Mouse (Mus musculus): ENCODE data around the gene Borcs5. TPM values are rescaled to one million over a fixed set of nuclear protein-coding genes. Genes with fewer than 3 reads are reported as not detected.

The Borcs5 gene
- polyA plus RNA-seq, 1 experiment from 2014 or later: 20.3 TPM

GRCm38 (mm10) chr6:134611896-134612295 is 27.4 kb upstream of the Borcs5 start:
- H3K4me3 ChIP-seq: no peak overlapping the region
- no peaks in the 10 kb centered on the region for H3K36me3 ChIP-seq
- no peak for DNase-seq (ENCODE audit: low spot score)
- no peaks in the 10 kb centered on the region for H3K9me3 ChIP-seq (replicated peaks)
- no peak overlapping the region for H3K27ac ChIP-seq (replicated peaks)
- H3K27me3 ChIP-seq (ENCODE audit: low read depth, poor library complexity, severe bottlenecking): no peaks in the 10 kb centered on the region
- no peaks in the 10 kb centered on the region; the same call in 1 of the 2 replicates for H3K4me1 ChIP-seq
- 78% methylated on average over 13 of the region's 13 CpGs for WGBS

DNA sequence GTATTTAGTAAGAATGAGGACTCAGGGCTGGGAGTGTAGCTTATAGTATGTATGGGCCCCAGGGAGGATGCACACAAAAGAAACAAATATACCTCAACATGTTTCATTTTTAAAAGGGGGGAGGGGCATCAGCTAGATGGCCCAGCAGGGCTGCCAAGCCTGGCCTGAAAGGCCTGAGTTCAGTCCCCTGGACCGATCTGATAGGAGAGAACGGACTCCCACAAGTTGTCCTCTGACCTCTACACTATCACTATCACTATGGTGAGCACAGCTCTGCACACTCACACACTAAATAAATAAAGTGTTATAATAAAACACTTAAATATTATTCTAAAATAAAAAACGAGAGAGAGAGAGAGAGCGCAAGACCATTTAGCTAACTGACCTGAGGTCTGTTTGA is 25.0 kb upstream of the Borcs5 start:
- H3K9me3 ChIP-seq (replicated peaks): no peaks in the 10 kb centered on the region
- H3K27me3 ChIP-seq (ENCODE audit: low read depth, poor library complexity, severe bottlenecking): no peaks in the 10 kb centered on the region
- DNase-seq (ENCODE audit: low spot score): no peak
- H3K4me3 ChIP-seq: no peak overlapping the region
- no peaks in the 10 kb centered on the region for H3K36me3 ChIP-seq
- no peak overlapping the region for H3K27ac ChIP-seq (replicated peaks)
- WGBS: 90% methylated on average over 4 of the region's 4 CpGs
- no peaks in the 10 kb centered on the region for H3K4me1 ChIP-seq

DNA sequence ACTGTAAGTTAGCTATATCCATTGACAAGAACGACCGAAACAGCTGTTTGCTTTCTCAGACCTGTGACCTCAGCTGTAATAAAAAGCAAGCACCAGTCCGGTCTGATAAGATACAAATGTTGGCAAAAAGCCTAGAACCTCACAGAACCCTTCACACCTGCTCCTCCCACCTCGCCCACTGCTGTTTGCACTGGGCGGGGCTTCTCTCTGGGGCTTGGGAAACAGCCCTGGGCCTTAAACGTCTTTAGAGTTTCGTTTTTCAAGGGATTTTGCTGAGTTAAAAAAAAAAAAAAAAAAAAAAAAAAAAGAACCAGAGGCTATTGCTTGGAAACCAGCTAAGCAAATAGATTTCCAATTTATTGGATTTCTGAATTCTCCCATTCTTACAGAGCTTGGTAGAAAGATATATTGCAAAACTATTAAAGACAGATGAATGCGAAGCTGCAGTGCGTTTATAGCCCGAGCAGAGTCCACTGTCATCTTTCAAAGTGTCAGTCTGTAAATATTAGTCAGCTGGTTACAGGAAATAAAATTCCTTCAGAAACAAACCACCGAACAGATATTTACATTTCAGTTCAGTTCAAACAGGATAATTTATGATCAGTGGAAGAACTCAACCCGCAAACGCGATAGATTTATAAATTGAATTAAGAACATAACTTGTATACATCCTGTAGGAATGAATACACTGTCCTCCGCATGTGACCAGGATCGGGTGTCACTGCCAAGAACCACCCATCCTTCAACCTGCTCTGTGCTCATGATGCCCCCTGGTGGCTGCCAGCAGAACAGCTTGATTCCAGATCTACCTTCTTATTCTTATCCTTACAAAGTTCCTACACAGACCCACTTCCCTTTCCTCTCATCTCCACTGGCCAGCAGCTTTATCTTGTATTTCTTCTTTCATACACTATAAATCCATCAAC is 24.3 kb upstream of the Borcs5 start:
- Histone ChIP-seq H3K27me3 (ENCODE audit: low read depth, poor library complexity, severe bottlenecking) (no peaks in the 10 kb centered on the region), H3K36me3 (no peaks in the 10 kb centered on the region), H3K27ac (replicated peaks) (no peak overlapping the region), H3K4me1 (no peaks in the 10 kb centered on the region), H3K4me3 (no peak overlapping the region), H3K9me3 (replicated peaks) (no peaks in the 10 kb centered on the region)
- peak; percentile 79 for DNase-seq (ENCODE audit: low spot score)
- 29% methylated on average over 16 of the region's 16 CpGs for WGBS

DNA sequence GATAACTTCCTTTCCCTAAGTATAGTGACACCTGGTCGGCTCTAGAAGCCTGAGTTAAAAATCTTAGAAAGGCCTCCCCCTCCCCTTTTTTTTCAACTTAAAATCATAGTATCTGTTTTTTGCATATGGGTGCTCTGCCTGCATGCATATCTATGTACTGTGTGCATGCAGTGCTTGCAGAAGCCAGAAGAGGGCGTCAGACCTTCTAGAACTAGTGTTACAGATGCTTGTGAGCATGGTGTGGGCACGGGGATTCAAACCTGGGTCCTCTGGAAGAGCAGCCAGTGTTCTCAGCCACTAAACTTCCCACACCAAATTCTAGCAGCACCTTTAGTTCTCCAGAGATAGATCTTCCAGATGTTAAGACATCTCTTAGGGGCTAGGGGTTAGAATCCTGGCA is 21.7 kb upstream of the Borcs5 start:
- no peaks in the 10 kb centered on the region for H3K27me3 ChIP-seq (ENCODE audit: low read depth, poor library complexity, severe bottlenecking)
- no peak overlapping the region for H3K4me3 ChIP-seq
- no peaks in the 10 kb centered on the region for H3K4me1 ChIP-seq
- no peaks in the 10 kb centered on the region for H3K9me3 ChIP-seq (replicated peaks)
- no peaks in the 10 kb centered on the region for H3K36me3 ChIP-seq
- no peak overlapping the region for H3K27ac ChIP-seq (replicated peaks)
- no peak for DNase-seq (ENCODE audit: low spot score)
- WGBS: 58% methylated on average over 3 of the region's 3 CpGs

DNA sequence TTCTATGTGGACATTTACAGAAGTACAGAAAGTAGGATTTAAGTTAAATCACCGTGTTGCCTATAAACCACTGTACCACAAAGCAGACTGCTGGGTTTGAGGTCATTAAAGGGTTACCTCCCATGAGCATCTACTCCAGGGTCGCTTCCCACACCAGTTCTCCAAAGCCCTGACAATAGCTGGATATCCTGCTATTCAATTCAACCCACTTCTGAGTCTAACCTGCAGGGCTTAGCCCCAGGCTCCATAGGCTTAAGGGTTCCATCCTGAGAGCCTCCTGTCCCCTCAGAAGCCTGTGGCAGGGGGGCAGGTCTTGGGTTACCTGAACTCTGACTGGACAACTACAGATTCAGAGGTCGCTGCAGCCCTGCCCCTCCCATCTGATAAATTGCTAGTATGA is 19.2 kb upstream of the Borcs5 start:
- Histone ChIP-seq H3K27me3 (ENCODE audit: low read depth, poor library complexity, severe bottlenecking) (no peaks in the 10 kb centered on the region), H3K4me1 (no peaks in the 10 kb centered on the region), H3K36me3 (no peaks in the 10 kb centered on the region), H3K9me3 (replicated peaks) (no peaks in the 10 kb centered on the region), H3K27ac (replicated peaks) (no peak overlapping the region), H3K4me3 (no peak overlapping the region)
- 79% methylated on average over 3 of the region's 3 CpGs for WGBS
- DNase-seq (ENCODE audit: low spot score): no peak

DNA sequence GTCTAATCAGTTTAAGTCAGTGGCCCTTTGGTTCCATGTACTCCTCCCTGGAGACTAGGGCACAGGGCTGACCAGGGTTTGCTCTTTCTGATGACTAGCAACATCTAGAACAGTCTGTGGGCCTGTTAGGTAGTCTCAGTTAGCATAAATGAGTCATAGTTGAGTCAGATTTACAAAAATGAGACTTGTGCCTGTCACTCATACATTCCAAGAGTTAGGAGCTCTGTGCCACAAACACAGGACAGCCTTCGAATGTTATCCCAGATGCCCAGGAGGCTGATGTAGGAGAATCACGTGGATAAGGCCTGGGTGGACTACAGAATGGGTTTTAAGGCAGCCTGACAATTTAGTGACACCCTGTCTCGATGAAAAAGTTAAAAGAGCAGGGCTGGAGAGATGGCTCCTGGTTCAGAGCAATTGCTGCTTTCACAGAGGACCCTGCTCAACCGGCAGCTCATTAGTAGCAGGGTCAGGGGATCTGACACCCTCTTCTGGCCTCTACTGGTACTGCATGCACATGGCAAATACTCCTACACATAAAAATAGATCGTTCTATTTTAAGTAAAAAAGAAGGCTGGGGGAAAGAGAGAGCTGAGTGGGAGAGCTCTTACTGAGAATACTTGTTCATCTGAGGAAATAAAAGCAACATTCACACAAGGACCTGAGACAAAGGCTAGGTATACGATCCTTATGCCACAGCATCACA is 18.3 kb upstream of the Borcs5 start:
- H3K9me3 ChIP-seq (replicated peaks): no peaks in the 10 kb centered on the region
- H3K27me3 ChIP-seq (ENCODE audit: low read depth, poor library complexity, severe bottlenecking): no peaks in the 10 kb centered on the region
- no peak for DNase-seq (ENCODE audit: low spot score)
- no peak overlapping the region for H3K4me3 ChIP-seq
- H3K27ac ChIP-seq (replicated peaks): no peak overlapping the region
- WGBS: 69% methylated on average over 6 of the region's 6 CpGs
- no peaks in the 10 kb centered on the region for H3K4me1 ChIP-seq
- no peaks in the 10 kb centered on the region for H3K36me3 ChIP-seq

DNA sequence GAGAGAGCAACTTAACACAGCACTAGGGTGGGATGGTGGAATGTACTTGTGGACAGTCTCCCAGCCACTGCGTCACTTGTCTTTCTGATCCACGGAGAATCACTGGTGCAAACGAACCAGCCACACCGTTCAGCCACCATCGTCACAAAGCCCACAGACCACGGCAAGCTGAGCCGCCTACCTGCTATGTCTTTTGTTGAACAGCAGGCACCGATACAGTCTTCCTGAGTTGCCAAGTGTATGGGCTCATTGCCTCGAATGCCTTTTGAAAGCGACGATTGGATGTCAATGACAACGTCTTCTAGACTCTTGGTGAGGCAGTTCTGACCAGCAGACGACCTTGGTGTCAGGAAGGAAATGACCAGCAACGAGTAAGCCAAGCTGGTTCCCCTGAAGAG is 17.8 kb upstream of the Borcs5 start:
- Histone ChIP-seq H3K4me1 (no peaks in the 10 kb centered on the region), H3K4me3 (no peak overlapping the region), H3K27me3 (ENCODE audit: low read depth, poor library complexity, severe bottlenecking) (no peaks in the 10 kb centered on the region), H3K9me3 (replicated peaks) (no peaks in the 10 kb centered on the region), H3K27ac (replicated peaks) (no peak overlapping the region), H3K36me3 (no peaks in the 10 kb centered on the region)
- DNase-seq (ENCODE audit: low spot score): no peak
- 78% methylated on average over 14 of the region's 14 CpGs for WGBS

- H3K27ac ChIP-seq (replicated peaks): no peak overlapping the region
- 62% methylated on average over 12 of the region's 12 CpGs for WGBS
- no peak overlapping the region for H3K4me3 ChIP-seq
- H3K9me3 ChIP-seq (replicated peaks): no peaks in the 10 kb centered on the region
- no peaks in the 10 kb centered on the region for H3K36me3 ChIP-seq
- DNase-seq (ENCODE audit: low spot score): no peak
- peaks cover 2% of the 10 kb centered on the region; the same call in 1 of the 2 replicates for H3K27me3 ChIP-seq (ENCODE audit: low read depth, poor library complexity, severe bottlenecking)
- no peaks in the 10 kb centered on the region for H3K4me1 ChIP-seq
Measured at GRCm38 (mm10) chr6:134625431-134625830, 13.9 kb upstream of the Borcs5 start.

DNA sequence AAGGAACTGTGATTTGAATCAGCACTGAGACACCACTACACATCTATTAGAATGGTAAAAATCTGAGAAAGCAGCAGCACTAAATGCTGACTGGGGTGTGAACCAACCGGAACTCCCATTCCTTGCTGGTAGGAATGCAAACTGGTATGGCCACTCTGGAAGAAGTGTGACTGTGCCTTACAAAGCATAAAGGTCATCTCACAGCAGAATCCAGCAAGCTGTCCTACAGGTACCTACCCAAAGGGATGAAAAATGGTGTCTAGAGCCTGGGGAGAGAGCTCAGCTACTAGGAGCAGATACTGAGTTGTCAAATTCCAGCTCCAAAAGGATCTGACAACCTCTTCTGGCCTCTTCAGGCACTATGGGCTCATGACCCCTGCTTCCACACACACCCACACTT is 12.7 kb upstream of the Borcs5 start:
- 98% methylated on average over 1 of the region's 1 CpGs for WGBS
- H3K4me3 ChIP-seq: no peak overlapping the region
- DNase-seq (ENCODE audit: low spot score): no peak
- H3K27me3 ChIP-seq (ENCODE audit: low read depth, poor library complexity, severe bottlenecking): peaks cover 14% of the 10 kb centered on the region
- H3K27ac ChIP-seq (replicated peaks): no peak overlapping the region
- no peaks in the 10 kb centered on the region for H3K9me3 ChIP-seq (replicated peaks)
- H3K4me1 ChIP-seq: no peaks in the 10 kb centered on the region
- no peaks in the 10 kb centered on the region for H3K36me3 ChIP-seq

- no peak overlapping the region for H3K27ac ChIP-seq (replicated peaks)
- no peak overlapping the region for H3K4me3 ChIP-seq
- 80% methylated on average over 9 of the region's 9 CpGs for WGBS
- H3K4me1 ChIP-seq: peaks cover 9% of the 10 kb centered on the region
- no peaks in the 10 kb centered on the region for H3K9me3 ChIP-seq (replicated peaks)
- H3K27me3 ChIP-seq (ENCODE audit: low read depth, poor library complexity, severe bottlenecking): peaks cover 38% of the 10 kb centered on the region
- DNase-seq (ENCODE audit: low spot score): no peak
- no peaks in the 10 kb centered on the region for H3K36me3 ChIP-seq
Measured at GRCm38 (mm10) chr6:134630447-134630846, 8.9 kb upstream of the Borcs5 start.

- no peaks in the 10 kb centered on the region for H3K9me3 ChIP-seq (replicated peaks)
- peak; percentile 60 for DNase-seq (ENCODE audit: low spot score)
- no peaks in the 10 kb centered on the region for H3K36me3 ChIP-seq
- H3K4me1 ChIP-seq: peaks cover 9% of the 10 kb centered on the region
- peak within 1 kb of the TSS; percentile 62 for H3K4me3 ChIP-seq
- H3K27me3 ChIP-seq (ENCODE audit: low read depth, poor library complexity, severe bottlenecking): peaks cover 38% of the 10 kb centered on the region
- WGBS: 2% methylated on average over 46 of the region's 46 CpGs
- H3K27ac ChIP-seq (replicated peaks): peak within 1 kb of the TSS; percentile 78
Measured at GRCm38 (mm10) chr6:134631947-134632687, 7.2 kb upstream of the Borcs5 start, which contains the start of gene Mansc1. Gene Mansc1, minus strand, starts transcription at chr6:134632488.

- H3K4me3 ChIP-seq: peak overlapping the region; percentile 62
- H3K27me3 ChIP-seq (ENCODE audit: low read depth, poor library complexity, severe bottlenecking): peaks cover 38% of the 10 kb centered on the region
- no peaks in the 10 kb centered on the region for H3K9me3 ChIP-seq (replicated peaks)
- WGBS: 51% methylated on average over 5 of the region's 5 CpGs
- no peaks in the 10 kb centered on the region for H3K36me3 ChIP-seq
- H3K27ac ChIP-seq (replicated peaks): no peak overlapping the region; the same call in 1 of the 2 replicates
- H3K4me1 ChIP-seq: peaks cover 9% of the 10 kb centered on the region
- DNase-seq (ENCODE audit: low spot score): no peak
Measured at GRCm38 (mm10) chr6:134632756-134633155, 6.6 kb upstream of the Borcs5 start.
